Mouse (Mus musculus): ENCODE measurements at regions not wholly inside any gene's neighbourhood (a gene's known extent, or its start where the extent isn't known, plus 50 kb on each side); places are given as distances from the start of the nearest gene placed in this dataset.
"Not testable (repeated sequence)": the region's sequence is repeated elsewhere in the genome, so short reads cannot be mapped to it uniquely, and the experiment has no call there.

GRCm38 (mm10) chr16:86187609-86188008 is 286.0 kb upstream of the Adamts5 start:
- TF ChIP-seq POLR2A (IDR thresholded peaks at IDR 0.05; ENCODE audit: low read depth, low read length); CTCF (conservative IDR thresholded peaks at IDR 0.05 in 1 of 2, IDR thresholded peaks at IDR 0.05 in 1 of 2; ENCODE audit: low read depth in 2 of 2, low read length in 2 of 2): not testable (repeated sequence)

All from CH12.LX (cell line).